Mouse (Mus musculus) naive thymus-derived CD4-positive, alpha-beta T cell, adult 5 months (primary cell): ENCODE measurements around the gene Tmem230. TPM values are rescaled to one million over a fixed set of nuclear protein-coding genes. Genes with fewer than 3 reads are reported as not detected.

Experiments used
- polyA plus RNA-seq: library from polyadenylated mRNA; unstranded; fragments of 100-300 nt; shearing (Covaris generic); gene quantifications from one replicate; pipeline ENCODE4 v1.2.1, GENCODE M21; 2017

Gene Tmem230
- polyA plus RNA-seq, result 29.4 TPM

DNA sequence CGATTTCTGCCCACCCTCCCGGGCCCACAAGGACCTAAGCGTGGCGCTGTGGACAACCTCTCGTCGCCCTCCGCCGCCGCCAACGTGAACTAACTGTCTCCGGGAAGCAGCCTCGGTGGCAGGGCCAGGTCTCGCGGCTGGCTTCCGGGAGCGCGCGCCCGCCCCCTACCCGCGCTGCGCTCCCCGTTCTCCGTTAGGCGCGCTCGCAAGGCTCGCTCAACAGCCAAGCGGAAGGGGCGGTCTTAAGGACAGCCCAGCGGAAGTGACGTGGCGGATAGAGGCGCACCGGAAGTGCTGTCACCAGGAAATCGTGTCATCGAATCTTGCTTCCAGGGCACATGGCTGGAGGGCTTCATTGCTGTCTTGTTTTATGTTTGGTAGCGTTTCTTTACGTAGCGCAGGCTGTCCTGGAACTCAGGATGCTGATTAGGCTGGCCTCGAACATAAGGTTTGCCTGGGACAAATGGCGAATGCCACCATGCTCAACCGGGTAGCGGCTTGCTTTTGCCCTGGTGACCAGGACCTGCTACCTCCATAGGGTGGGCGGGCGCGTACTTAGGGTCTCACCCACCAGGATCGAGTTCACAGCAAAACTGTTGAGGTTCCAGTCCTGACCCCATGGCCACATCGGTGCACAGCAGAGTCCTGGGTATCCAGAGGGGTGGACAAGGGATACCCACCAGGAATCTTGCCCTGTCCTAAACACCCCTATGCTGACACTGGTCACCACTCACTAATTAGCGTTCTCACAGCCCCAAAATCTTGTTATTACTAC lies at the start of gene Tmem230:
TSS of gene Tmem230 (minus strand) at position 269 of the 775 bp plus-strand sequence.

DNA sequence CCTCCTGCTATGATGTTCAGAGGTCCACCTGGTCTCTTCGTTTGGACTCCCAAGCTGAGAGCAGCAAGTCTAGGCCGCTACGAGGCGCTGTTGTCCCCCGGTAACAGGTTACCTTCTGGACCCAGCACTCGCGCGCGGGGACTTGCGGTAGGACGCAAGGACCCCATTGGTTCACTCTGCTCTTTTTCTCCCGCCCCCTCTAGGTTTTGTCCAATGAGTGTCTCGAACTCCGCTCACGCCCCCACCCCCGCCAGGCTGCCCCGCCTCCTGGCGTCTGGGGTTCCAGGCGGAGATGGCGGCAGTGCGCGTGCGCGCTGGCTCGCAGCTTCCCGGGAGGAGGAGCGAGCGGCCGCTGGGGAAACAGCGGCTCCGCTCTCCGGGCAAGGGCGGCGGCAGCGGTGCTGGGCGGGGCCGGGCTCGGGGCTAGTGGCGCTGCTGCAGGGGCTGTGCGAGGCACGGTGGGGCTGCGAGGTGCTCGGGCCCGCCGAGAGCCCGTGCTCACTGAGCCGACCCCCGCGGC lies 15.3 kb upstream of the Tmem230 start, which contains the start of gene Cds2:
TSS of gene Cds2 (plus strand) at position 270 of the 520 bp plus-strand sequence.

DNA sequence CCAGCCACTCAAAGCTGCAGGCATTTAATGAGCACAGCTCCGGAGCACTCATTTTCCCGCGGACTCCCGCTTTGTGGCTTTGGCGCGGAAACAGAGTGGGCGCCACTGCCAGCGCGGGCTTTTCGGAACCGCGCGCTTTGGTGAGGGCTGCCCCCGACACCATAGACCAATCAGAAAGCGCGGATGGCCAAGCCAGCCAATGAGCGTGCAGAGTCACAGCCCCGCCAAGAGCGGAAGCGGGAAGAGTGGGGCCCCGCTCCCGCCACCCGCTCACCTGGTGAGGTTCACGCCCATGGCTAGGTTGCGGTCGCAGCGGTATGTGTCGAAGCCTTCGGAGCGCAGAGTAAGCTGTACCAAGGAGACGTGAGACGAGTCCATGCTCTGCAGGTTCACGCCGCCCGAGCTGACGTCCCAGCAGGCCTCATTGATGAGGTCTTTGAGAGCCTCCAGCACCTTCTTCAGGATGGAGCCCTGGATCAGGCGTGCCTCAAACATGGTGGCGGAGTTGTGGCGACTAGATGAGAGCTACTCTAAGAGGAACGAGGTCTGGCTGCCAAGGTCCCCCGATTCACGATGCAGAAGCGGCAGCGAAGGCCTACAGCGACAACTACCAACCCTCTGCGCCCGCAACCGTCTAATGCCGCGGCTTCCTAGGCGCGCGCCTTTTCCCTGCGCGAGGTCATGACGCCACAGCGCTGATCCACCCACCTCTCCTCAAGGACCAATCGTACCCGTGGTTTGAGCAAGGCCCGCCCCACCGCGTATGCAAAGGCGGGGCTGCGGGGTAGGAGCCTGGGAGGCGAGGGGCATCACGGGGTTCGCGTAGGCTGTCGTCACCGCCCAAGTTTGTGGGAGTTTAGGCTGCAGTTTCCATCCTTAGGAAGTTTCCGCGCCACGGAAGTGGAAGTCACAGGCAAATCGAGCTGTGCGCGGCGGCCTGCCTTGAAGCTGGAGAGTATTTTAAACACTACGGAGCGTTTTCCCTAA lies 5.2 kb upstream of the Tmem230 start, which contains the start of gene Pcna:
TSS of gene Pcna (minus strand) at position 773 of the 987 bp plus-strand sequence.

Other genes starting within 250 kb of the Tmem230 start
- 88.1 TPM for gene Rassf2, start 217.5 kb downstream of the Tmem230 start, polyA plus RNA-seq
- gene Slc23a2, start 102.7 kb downstream of the Tmem230 start, polyA plus RNA-seq, result 35.4 TPM
- gene Pcna, start 5.5 kb upstream of the Tmem230 start, polyA plus RNA-seq, result 202 TPM
- 71.3 TPM for gene Cds2, start 15.3 kb upstream of the Tmem230 start, polyA plus RNA-seq
- gene Prokr2, start 137.6 kb upstream of the Tmem230 start, polyA plus RNA-seq, result 0.15 TPM